Mouse (Mus musculus): ENCODE results near the gene Ccdc60.
A peak's percentile ranks its signal among the peaks of the same experiment; 100 is the strongest.

The Ccdc60 gene

DNA sequence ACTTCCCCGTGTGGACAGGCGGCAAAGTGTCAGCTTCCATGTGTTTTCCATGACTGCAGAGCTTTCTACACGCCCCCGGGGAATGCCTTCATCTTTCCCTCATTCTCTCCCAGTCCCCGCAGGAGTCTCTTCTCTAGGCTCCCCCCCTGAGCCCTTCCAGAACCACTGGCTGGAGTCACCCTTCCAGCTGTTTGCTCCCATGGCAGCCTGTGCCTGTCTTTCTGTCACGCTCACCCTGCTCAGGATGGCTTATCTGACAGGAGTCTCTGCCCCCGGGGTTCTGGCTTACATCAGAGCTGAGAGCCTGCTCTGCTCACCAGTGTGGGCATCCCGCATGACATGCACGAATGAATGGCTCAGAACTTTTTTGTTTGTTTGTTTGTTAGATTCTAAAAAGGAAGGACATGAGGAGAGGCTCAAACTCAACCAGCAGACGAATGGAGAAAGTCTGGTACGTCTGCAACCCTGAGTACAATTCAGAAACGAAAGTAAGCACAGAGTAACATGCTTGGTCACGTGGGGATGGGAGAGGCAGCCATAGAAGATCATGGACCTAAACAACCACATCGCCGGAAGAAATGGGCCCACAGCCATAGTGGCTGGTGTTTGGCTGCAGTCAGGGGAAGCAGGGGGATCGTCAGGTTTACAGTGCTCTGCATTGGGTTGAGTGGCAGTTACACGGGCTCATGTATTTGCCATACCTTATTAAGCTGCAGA is 17.1 kb downstream of the Ccdc60 start:
- no peak for DNase-seq (ENCODE audit: low read depth, low spot score)

DNA sequence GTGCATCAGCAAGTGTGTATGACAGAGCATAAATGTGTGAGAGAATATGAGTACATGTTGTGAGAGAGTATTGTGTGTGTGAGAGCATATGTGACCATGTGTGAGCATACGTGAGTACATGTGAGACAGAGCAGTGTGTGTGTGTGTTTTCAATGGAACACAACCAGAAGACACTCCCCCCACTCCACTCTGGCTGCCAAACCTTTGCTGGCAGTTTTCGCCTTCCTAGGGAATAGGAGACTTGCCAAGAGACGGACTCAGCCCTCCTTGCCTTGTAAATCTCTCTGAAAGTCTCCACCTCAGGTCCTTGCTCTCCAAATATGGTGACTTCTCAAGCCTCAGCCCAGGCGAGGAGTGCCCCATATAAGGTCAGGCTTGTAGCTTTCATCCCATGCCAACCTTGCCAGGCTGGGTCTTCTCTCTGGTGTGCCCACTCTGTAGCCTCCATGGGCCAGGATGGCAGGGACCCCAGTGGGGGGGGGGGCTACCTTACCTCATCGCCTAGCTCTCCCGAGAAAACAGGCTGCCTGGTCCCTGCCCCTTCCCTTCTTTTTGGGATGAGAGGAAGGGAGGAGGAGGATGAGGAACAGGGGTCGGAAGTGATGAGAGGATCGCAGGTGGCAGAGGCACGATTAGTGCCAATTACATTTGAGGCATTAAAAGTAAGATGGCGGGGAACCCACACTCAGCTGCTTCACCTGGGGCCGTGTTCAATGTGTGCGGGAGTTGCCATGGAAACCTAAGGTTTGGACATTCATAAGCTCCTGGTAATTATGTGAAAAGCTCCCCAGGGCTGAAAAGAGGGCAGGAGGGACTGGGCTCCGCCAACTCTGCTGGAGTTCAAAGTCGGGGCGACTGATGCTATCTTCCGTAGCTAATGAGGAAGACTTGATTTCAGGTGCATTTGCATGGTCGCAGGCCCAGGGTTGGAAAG is 19.3 kb downstream of the Ccdc60 start:
- DNase-seq (ENCODE audit: low read depth, low spot score): peak; percentile 23

DNA sequence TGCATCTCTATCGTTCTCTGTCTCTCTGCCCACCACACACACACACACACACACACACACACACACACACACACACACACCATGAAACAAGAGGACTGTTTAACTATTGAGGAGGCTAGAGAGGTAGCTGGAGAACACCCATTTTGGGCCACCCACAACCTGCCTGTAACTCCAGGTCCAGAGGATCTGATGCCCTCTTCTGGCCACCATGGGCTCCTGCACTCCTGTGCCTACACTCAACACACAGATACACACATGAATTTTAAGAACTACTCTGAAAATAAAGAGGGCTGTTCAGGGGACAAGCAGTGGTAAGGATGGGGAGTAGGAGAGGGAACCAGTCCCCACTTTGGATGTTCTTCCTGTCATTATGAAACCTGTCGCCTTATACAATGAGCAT is 26.1 kb downstream of the Ccdc60 start:
- DNase-seq (ENCODE audit: low read depth, low spot score): peak; percentile 38

DNA sequence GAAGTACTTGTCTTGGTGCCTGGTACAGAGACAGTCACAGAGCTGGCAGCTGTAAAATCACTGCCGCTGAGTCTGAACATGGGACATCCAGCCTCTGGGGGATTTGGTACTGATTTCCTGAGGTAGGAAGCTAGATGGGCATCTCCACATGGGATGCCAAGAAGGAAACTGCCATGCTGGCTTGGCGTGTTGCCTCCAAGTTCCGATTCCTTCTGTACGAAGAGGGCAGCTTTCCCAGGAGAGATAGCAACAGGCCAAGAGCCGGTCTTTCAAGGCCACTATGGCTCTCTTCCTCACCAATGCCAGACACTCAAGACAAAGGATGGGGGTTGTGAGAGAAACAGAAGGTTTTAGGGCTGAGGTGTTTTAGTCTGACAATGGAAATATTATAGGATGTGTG is 26.8 kb downstream of the Ccdc60 start:
- no peak for DNase-seq (ENCODE audit: low read depth, low spot score)

DNA sequence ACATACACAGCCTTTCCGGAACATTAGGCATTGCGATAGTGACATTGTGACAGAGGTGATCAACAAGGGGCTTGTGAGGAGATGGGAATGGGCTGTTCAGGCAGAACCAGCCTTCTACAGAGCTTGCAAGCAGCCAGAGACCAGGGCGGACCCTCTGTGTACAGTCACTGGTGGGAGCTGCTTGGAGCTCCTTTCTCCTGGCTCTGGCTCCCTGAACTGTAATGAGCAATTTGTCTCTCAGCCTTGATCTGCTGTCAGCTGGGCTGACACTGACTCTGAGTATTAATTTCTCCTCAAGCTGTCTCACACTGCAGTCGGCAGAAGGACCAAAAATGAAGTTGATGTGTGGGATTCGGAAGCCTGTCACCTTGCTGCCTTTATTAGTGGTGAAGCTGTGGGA is 28.4 kb downstream of the Ccdc60 start:
- no peak for DNase-seq (ENCODE audit: low read depth, low spot score)

DNA sequence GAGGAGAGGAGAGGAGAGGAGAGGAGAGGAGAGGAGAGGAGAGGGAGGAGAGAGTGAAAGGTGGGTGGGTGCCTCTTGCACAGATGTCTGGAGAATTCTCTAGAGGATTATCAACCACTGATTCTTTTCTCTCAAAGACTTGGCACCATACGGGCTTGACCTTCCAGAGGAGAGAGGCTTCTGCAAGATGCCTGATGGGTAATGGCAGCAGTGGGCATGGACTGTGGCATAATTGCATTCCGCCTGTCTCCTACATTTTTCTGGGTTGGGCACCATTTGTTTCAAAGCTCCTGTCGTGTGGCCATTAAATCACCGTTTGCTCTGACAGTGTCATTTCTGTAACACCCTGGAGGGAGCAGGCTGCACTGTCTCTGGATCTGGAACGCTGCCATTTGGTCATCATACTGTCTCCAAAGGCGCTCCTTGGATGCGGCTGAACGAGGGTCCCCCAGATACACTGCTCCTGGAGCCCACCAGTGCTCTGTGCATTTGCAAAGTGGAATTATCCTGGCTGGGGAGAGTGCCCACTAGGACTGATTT is 30.4 kb downstream of the Ccdc60 start:
- DNase-seq (ENCODE audit: low read depth, low spot score): no peak

DNA sequence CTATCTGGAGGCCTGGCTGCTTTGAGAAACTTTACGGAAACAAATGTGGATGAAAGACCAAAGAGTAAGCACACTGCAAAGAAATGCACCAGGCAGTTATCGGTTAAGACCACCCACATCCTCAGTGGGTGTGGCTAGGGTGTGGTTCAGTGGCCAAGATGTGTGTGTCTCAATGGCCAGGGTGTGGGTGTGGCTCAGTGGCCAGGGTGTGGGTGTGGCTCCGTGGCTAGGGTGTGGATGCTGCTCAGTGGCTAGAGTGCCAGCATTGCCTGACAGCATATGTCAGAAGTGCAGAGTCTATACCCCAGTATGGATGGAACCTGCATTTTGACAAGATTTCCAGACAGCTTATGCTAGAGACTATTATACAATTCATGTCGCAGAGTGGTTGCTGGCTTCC is 34.9 kb downstream of the Ccdc60 start:
- peak; percentile 64 for DNase-seq (ENCODE audit: low read depth, low spot score)

DNA sequence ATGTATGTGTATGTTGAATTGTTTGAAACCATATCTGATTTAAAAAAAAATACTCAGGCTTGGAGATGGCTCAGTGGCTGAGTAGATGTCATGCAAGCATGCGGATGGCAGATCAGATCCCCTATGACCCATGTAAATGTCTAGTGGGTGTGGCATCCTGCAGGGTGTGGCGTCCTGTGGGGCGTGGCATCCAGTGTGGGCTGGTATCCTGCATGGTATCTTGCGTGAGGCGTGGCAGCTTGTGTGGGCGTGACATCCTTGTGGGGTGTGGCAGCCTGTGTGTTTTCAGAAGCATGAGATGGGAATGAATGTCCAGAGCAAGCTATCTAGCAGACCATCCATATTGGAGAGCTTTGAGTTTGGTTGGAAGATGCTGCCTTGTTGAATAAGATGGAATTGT is 36.6 kb downstream of the Ccdc60 start:
- DNase-seq (ENCODE audit: low read depth, low spot score): peak; percentile 60

DNA sequence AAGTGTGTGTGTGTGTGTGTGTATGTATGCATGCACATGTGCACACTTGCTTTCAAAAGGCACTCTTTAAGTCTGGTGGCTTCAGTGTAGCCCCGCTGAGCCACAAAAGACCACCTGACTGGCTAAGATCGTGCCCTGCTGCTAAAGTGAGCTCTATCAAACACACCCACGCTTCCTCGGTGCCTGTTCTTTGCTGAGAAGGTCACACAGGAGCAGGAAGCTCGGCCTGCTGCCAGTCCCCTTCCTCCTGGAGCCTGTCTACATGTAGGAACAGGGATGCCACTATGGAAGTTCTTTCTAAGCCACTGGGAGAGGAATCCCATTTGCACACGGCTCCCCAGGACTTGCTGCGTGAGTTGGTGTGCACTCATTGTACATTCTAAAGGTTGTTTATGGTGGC is 42.1 kb downstream of the Ccdc60 start:
- DNase-seq (ENCODE audit: low read depth, low spot score): no peak

DNA sequence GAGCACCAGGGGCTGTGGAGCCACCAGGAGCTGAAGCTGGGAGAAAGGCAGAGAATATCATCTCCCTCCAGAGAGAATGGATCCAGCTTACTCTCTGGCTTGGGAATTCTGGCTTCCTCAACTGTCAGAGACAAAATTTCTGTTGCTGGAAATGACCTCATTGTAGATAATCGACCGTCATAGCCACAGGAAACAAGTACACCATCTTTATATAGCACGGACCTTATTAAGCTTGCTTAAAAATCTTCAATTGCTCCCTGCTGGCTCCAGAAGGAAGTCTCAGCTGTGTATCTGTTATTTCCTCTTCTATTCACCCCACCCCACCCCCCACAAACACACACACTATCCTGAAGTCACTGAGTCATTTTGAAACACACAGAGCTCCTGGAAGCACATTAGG is 44.3 kb downstream of the Ccdc60 start:
- DNase-seq (ENCODE audit: low read depth, low spot score): no peak

DNA sequence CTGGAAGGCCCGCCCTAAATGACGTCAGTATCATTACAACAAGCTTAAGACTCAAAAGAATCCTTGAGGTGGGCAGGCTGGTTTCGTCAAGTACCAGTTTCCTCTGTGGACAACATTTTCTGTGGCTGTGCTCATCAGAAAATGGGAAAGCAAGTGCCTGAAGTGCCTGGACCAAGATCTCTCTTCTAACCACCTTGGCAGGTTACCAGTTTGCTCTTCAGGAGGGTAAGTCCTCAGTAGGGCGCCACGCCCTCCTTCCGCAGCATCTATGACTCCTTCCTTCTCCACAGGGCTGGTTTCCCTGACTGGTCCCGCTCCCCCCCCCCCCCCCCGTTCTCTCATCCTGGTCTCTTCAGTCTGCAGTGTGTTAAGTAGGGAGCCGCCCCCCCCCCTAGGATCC is 45.2 kb downstream of the Ccdc60 start:
- DNase-seq (ENCODE audit: low read depth, low spot score): no peak

DNA sequence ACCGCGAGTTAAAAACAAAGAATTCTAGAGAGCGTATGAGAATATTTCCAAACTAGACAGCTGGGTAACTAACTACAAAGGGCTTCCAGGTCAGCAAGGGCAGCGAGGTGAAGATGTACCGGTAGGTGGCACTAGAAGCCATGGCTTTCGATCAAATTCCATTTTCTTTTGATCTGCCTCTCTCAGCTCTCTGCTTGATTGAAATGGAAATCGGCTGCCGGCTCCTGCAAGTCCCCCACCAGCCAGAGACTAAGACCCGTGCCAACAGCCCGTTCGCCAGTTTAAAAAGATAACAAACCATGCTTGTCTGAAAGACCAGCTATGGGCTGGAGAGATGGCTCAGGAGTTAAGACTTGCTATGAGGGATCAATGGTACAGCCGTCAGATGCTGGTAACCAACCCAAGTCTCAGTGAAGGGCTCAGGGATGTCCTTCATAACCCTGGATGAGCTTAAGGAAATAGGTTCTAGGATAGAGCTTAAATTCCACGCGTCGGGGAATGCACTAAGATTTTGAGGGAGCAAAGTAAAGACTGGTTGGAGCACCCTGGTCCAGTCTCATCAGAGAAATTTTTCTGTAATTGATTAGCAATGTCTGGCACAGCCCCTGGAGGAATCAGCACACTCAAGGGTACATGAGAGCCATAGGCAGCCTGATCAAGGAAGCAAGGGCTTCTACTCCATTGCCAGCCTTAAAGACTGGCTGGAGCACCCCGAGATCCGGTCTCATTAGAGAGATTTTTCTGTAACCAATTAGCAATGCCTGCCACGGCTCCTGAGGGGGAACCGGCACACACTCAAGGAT is 56.7 kb downstream of the Ccdc60 start:
- peak; percentile 81 for DNase-seq (ENCODE audit: low read depth, low spot score)

DNA sequence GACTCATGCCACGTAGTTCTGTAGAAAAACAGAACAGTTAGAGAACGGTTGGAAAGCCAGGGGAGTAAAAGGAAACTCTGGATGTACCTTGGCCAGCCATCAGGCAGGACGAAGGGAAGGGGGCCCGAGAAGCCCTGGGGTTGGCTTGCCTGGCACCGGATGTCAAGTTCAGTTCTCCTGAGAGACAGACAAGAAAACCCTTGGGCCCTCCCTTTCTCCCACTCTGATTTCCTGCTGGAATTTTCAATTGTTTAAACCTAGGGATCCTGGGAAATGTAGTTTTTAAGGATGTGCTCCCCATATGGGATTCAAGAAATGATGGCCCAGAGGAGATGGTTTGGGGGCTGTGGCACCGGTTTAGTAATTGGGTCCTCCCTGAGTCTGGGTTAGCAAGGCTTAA is 60.4 kb downstream of the Ccdc60 start:
- DNase-seq (ENCODE audit: low read depth, low spot score): peak; percentile 40

DNA sequence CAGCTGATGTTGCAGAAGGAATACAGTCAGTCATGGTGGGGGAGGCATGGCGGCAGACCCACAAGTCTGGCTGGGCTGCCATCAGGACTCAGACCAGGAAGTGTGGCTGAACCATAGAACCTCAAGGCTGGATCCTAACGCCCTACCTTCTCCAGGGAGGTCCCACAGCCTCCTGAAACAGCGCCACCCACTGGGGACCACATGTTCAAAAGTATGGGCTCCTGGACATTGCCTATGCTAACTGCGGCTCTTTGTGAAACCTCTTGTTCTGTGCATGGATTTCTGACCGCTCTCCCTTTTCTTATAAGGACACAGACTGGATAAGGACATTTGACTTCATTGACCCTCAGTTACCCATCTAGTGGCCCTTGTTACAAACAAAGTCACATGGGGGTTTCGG is 64.8 kb downstream of the Ccdc60 start:
- peak; percentile 81 for DNase-seq (ENCODE audit: low read depth, low spot score)

DNA sequence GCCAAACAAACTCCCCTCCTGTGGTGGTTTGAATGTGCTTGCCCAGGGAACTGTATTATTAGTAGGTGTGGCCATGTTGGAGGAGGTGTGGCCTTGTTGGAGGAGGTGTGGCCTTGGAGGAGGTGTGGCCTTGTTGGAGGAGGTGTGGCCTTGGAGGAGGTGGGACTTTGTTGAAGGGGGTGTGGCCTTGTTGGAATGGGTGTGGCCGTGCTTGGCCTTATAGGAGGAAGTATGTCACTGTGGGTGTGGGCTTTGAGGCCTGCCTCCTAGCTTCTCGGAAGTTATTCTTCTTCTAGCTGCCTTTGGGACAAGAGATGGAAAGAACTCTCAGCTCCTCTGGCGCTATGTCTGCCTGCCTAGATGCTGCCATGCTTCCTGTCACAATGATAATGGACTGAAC is 66.9 kb downstream of the Ccdc60 start:
- DNase-seq (ENCODE audit: low read depth, low spot score): peak; percentile 86

DNA sequence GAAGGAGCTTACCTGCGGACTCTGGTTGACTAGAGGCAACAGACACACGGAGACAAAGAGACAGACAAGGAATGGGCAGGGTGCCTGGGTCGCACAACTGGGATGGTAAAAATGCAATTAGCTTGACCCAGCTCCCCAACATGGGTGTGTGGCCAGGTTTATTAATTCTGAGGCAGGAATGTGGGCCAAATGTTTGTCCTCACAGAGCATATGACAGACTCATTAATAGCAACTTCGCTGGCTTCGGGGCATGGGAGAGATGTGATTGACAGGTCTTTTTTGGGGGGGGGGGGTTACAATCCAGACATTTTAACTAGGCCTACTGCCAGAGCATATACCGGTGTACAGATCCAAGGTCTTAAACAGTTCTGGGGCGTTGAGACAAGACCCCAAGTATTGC is 69.5 kb downstream of the Ccdc60 start:
- no peak for DNase-seq (ENCODE audit: low read depth, low spot score)

DNA sequence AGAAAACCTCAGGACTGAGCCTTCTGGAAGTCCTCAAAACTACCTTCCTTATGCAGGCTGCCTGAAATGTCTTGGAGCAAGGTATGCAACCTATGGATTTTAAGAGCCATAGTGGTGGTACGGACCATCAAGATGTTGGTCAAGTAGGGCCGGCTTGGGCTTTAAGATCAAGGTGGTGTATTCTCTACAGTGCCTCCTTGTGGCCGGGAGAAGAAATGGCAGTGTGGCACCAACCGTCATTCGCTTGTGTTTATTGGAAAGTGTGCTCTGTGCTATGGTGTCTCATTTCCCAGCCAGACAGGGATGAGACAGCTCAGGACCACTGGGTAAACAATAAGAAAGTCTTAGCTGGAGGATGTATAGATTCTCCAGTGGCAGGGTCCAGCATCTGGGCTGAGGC is 76.1 kb downstream of the Ccdc60 start:
- DNase-seq (ENCODE audit: low read depth, low spot score): peak; percentile 77

DNA sequence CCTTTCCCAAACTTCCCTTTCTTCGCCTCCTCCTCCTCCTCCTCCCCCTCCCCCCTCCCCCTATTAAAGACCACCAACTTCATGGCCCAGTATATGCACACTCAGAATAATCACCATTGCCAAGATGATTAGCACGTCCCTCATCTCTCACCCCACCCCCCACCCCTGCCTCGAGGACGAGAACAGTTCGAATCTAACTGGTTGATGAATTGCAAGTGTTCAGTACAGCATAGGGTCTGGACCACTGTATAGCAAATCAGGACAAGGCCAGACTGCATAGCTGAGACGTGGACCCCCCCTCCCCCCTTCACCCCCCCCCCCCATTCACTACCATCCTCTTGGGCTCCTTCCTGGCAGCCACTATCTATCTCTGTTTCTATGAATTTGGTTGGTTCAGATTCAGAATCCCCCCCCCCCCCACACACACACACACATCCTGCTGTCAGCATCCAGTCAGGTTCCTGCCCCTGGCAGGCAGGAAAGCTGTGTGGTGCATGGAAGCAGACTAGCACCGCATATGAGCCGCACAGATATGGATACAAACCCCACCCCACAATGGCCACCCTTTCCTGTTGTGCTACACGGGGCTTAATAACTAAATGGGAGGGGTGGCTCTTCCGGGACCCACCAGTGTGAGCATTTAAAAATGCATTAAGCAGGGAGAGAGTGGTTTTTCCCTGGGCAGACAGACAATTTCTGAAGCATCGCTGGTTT is 79.2 kb downstream of the Ccdc60 start:
- DNase-seq (ENCODE audit: low read depth, low spot score): no peak

DNA sequence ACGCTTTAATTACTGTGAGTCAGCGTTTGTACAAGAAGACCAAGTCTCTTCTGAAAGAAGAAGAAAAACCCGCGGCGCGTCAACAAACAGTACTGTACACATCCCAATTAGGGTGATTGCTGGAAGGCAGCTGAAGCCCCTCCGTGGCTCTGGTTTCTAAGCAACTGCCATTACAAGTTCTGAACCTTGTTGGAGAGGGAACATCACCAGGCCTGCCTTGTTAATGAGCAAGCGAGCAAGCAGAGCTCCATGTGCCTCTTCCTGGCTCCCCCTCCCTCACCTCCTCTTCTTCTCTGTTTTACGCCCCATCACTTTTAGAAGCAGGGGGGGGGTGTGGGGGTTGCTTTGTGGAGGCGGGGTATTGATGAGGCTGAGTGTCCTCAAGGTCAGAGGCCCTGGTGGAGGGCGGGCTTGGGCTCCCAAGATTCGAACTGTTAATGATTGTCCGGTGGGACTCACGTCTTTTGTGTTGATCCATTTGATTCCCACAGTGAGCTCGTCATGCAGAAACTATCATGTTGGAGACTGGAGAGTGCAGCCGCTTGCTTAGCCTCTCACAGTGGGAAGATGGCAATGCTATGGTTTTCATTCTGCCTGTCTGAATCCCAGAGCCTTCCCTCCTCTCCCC is 79.9 kb downstream of the Ccdc60 start:
- DNase-seq (ENCODE audit: low read depth, low spot score): no peak

DNA sequence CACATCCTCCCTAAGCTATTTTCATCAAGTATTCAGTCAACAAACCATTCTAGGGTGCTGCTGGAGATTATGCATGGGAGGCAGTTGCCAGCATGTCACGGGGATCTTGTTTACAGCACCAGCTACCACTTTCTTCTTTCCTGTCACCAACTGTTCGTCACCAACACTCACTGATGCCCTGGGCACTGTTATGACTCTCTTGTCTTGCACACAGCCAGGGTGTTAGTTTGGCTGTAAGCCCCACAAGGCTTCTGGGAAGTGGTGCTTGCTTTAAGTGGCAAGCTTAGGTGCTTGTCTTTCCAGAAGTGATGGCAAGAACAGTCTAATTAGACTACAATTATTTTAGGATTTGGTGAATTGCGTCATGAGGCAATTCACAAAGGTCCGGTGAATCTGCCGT is 86.1 kb downstream of the Ccdc60 start:
- no peak for DNase-seq (ENCODE audit: low read depth, low spot score)

DNA sequence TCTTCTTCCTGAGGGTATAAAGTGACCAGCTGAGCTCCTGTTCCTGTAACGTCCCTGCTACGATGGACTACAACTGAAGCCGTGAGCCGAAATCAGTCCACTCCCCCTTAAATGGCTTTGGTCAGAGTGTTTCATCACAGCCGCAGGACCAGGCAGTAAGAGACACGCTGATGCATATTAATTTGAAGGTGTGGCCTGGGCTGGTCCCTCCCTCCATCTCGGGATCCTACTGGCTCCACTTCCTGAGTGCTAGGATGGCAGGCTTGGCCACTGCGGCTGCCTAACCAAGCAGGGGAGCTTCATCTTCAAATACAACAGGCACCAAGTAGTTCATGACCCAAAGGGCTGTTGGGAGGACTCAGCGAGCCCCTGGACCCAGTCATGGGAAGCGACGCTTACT is 94.3 kb downstream of the Ccdc60 start:
- peak; percentile 52 for DNase-seq (ENCODE audit: low read depth, low spot score)

All from R1 (cell line).